Mouse (Mus musculus) adrenal gland, adult 8-10 months (tissue): ENCODE measurements around the gene Nbeal1. TPM values are rescaled to one million over a fixed set of nuclear protein-coding genes. Genes with fewer than 3 reads are reported as not detected.
"Not testable (repeated sequence)": the region's sequence is repeated elsewhere in the genome, so short reads cannot be mapped to it uniquely, and the experiment has no call there.

Experiments used
- DNase-seq: peaks from one replicate; pipeline ENCODE4 v3.0.0; 2022
- total RNA-seq, 4 experiments: library from RNA; stranded (reverse); gene quantifications; 2 replicates each; pipeline ENCODE4 v1.2.4; 2022

The Nbeal1 gene
- 10 to 100 TPM; 64.5 to 93.8 (median 75.0) TPM for total RNA-seq

GRCm38 (mm10) chr1:60179932-60180783, at the start of gene Nbeal1:
Nbeal1 (plus strand) TSS chr1:60180599.
- DNase-seq = peak; percentile 99

GRCm38 (mm10) chr1:60137346-60137745, 43.1 kb upstream of the Nbeal1 start:
- no peak for DNase-seq

GRCm38 (mm10) chr1:60152700-60153099, 27.7 kb upstream of the Nbeal1 start:
- DNase-seq = no peak

- no peak for DNase-seq
These were observed 23.7 kb upstream of the Nbeal1 start for GRCm38 (mm10) chr1:60156651-60157050.

GRCm38 (mm10) chr1:60158411-60158810, 22.0 kb upstream of the Nbeal1 start:
- DNase-seq = peak; percentile 38

GRCm38 (mm10) chr1:60163676-60164075, 16.7 kb upstream of the Nbeal1 start:
- DNase-seq = no peak

- DNase-seq = no peak
These were observed 10.8 kb upstream of the Nbeal1 start for GRCm38 (mm10) chr1:60169626-60170025.

- DNase-seq = no peak
These were observed 10.1 kb upstream of the Nbeal1 start for GRCm38 (mm10) chr1:60170251-60170650.

GRCm38 (mm10) chr1:60173119-60173518, 7.3 kb upstream of the Nbeal1 start:
- no peak for DNase-seq

- not testable (repeated sequence) for DNase-seq
These were observed 2.6 kb upstream of the Nbeal1 start for GRCm38 (mm10) chr1:60177814-60178213.

- no peak for DNase-seq
These were observed 1.0 kb upstream of the Nbeal1 start for GRCm38 (mm10) chr1:60179376-60179775.

GRCm38 (mm10) chr1:60180784-60181221, 404 bp downstream of the Nbeal1 start:
- peak; percentile 53 for DNase-seq

GRCm38 (mm10) chr1:60188454-60188853, 8.1 kb downstream of the Nbeal1 start:
- no peak for DNase-seq

- DNase-seq = no peak
These were observed 16.4 kb downstream of the Nbeal1 start for GRCm38 (mm10) chr1:60196813-60197212.

- no peak for DNase-seq
These were observed 18.6 kb downstream of the Nbeal1 start for GRCm38 (mm10) chr1:60199006-60199405.

- no peak for DNase-seq
These were observed 55.9 kb downstream of the Nbeal1 start for GRCm38 (mm10) chr1:60236261-60236660.

- no peak for DNase-seq
These were observed 60.0 kb downstream of the Nbeal1 start for GRCm38 (mm10) chr1:60240430-60240829.

GRCm38 (mm10) chr1:60268113-60268512, 87.7 kb downstream of the Nbeal1 start:
- no peak for DNase-seq

GRCm38 (mm10) chr1:60269314-60269713, 88.9 kb downstream of the Nbeal1 start:
- DNase-seq = no peak

GRCm38 (mm10) chr1:60272471-60272870, 92.1 kb downstream of the Nbeal1 start:
- DNase-seq = no peak

GRCm38 (mm10) chr1:60293921-60294320, 113.5 kb downstream of the Nbeal1 start:
- DNase-seq = no peak

- DNase-seq = peak; percentile 86
These were observed 162.6 kb downstream of the Nbeal1 start, which contains the start of gene Cyp20a1 for GRCm38 (mm10) chr1:60342808-60343629. Cyp20a1 (plus strand) TSS chr1:60343323.
